14 mouse cellular contexts compared by ENCODE assay signal in genomic region chr5:107279263-107279662, GRCm38 (mm10). TPM values are rescaled to one million over a fixed set of nuclear protein-coding genes. Genes with fewer than 3 reads are reported as not detected.
A peak's percentile ranks its signal among the peaks of the same experiment; 100 is the strongest.
DNase-seq lines count a peak whose midpoint lies in the region; ATAC-seq lines count a peak whose summit lies in the region.
"Had no signal": no experiment of that assay in that cellular context is flagged by ENCODE, and none has a peak within 500 bp of the region (broad histone marks: within the 10 kb centered on the region; RNA-seq: fewer than 3 reads in every experiment).

No protein-coding gene starts in this region.

- H3K4me1 ChIP-seq in embryonic facial prominence, embryonic 13.5 days: peaks cover 48% of the 10 kb centered on the region
- peaks cover 33% of the 10 kb centered on the region for H3K4me1 ChIP-seq in embryonic facial prominence, embryonic 10.5 days
- peaks cover 30% of the 10 kb centered on the region for H3K4me1 ChIP-seq in lung, embryonic 15.5 days
- H3K4me1 ChIP-seq: megakaryocyte, embryonic 14.5 days had no signal

- H3K9ac ChIP-seq in embryonic facial prominence, embryonic 13.5 days: no peak overlapping the region
- H3K9ac ChIP-seq in lung, embryonic 15.5 days: no peak overlapping the region
- H3K9ac ChIP-seq: limb, embryonic 15.5 days; lung, embryonic 14.5 days had no signal

- H3K4me2 ChIP-seq in embryonic facial prominence, embryonic 13.5 days: no peak overlapping the region
- no peak overlapping the region for H3K4me2 ChIP-seq in lung, embryonic 15.5 days
- H3K4me2 ChIP-seq: limb, embryonic 15.5 days; lung, embryonic 14.5 days had no signal

- no peaks in the 10 kb centered on the region for H3K9me3 ChIP-seq in embryonic facial prominence, embryonic 13.5 days
- no peaks in the 10 kb centered on the region; the same call in 1 of the 2 replicates for H3K9me3 ChIP-seq in embryonic facial prominence, embryonic 10.5 days
- no peaks in the 10 kb centered on the region for H3K9me3 ChIP-seq in lung, embryonic 15.5 days
- H3K9me3 ChIP-seq: heart, embryonic 10.5 days; limb, embryonic 15.5 days had no signal

- peak overlapping the region; percentile 19; the same call in 1 of the 2 replicates for H3K27ac ChIP-seq in embryonic facial prominence, embryonic 13.5 days
- H3K27ac ChIP-seq in embryonic facial prominence, embryonic 10.5 days (replicated peaks): no peak overlapping the region
- peak overlapping the region; percentile 3; the same call in 1 of the 2 replicates for H3K27ac ChIP-seq in lung, embryonic 15.5 days
- H3K27ac ChIP-seq: heart, embryonic 10.5 days had no signal

- H3K27me3 ChIP-seq in embryonic facial prominence, embryonic 13.5 days: no peaks in the 10 kb centered on the region
- H3K27me3 ChIP-seq in embryonic facial prominence, embryonic 10.5 days (replicated peaks; ENCODE audit: low read depth, poor library complexity, severe bottlenecking): no peaks in the 10 kb centered on the region
- H3K27me3 ChIP-seq in lung, embryonic 15.5 days: no peaks in the 10 kb centered on the region
- H3K27me3 ChIP-seq: limb, embryonic 15.5 days had no signal

- no peak for DNase-seq in embryonic facial prominence, embryonic 10.5 days (ENCODE audit: low spot score)
- DNase-seq in lung, adult 18-20 months: no peak
- DNase-seq in cerebellum, adult 11 months: peak; percentile 80
- peak; percentile 79 to 80 for DNase-seq in cerebellum, postnatal 36 days
- DNase-seq in MN1 (ENCODE audit: low spot score): no peak
- no peak for DNase-seq in right cerebral cortex, postnatal 4 days
- DNase-seq: adrenal gland, postnatal 10 days; kidney, adult 11 months; lung, embryonic 14.5 days had no signal

- no peak overlapping the region for H3K4me3 ChIP-seq in embryonic facial prominence, embryonic 13.5 days
- H3K4me3 ChIP-seq in embryonic facial prominence, embryonic 10.5 days: no peak overlapping the region
- no peak overlapping the region for H3K4me3 ChIP-seq in lung, embryonic 15.5 days
- H3K4me3 ChIP-seq: heart, embryonic 10.5 days; limb, embryonic 15.5 days; megakaryocyte, embryonic 14.5 days had no signal

- 57% methylated on average over 4 of the region's 4 CpGs for WGBS in embryonic facial prominence, embryonic 13.5 days
- 79% methylated on average over 4 of the region's 4 CpGs for WGBS in embryonic facial prominence, embryonic 10.5 days
- WGBS in lung, embryonic 15.5 days: 60% methylated on average over 4 of the region's 4 CpGs

- peaks cover 10% of the 10 kb centered on the region for H3K36me3 ChIP-seq in embryonic facial prominence, embryonic 13.5 days
- 0 out of 2 replicates have a peak, but pooled peaks cover 3% of the 10 kb centered on the region for H3K36me3 ChIP-seq in embryonic facial prominence, embryonic 10.5 days (replicated peaks)
- no peaks in the 10 kb centered on the region for H3K36me3 ChIP-seq in lung, embryonic 15.5 days

- ATAC-seq in embryonic facial prominence, embryonic 13.5 days (ENCODE audit: insufficient number of reproducible peaks, insufficient read depth, low FRiP score, low TSS enrichment, low read depth): no peak
- no peak for ATAC-seq in lung, embryonic 15.5 days (ENCODE audit: borderline replicate concordance, extremely low read depth, low FRiP score, low TSS enrichment)

RNA-seq across cellular contexts. Expression of gene Tgfbr3, which starts 10.2 kb away (rescaled TPM):
- 35.8 and 35.9 TPM in 2 replicates for polyA plus RNA-seq in embryonic facial prominence, embryonic 13.5 days (2015; fragmentation: Nextera tagmentation; extraction: Ambion mirVana)
- 9.4 and 9.8 TPM in 2 replicates for polyA plus RNA-seq in embryonic facial prominence, embryonic 10.5 days (2016; fragmentation: Nextera tagmentation; extraction: Ambion mirVana)
- polyA plus RNA-seq in lung, embryonic 15.5 days (2015; fragmentation: Nextera tagmentation; extraction: Ambion mirVana): 20.0 and 22.2 TPM in 2 replicates

RNA-seq across cellular contexts. Expression of gene Brdt, which starts 51.7 kb away (rescaled TPM):
- polyA plus RNA-seq in embryonic facial prominence, embryonic 13.5 days (2015; fragmentation: Nextera tagmentation; extraction: Ambion mirVana): 6.6 and 6.9 TPM in 2 replicates
- polyA plus RNA-seq in embryonic facial prominence, embryonic 10.5 days (2016; fragmentation: Nextera tagmentation; extraction: Ambion mirVana): 1.3 and 1.6 TPM in 2 replicates
- 1.4 and 2.1 TPM in 2 replicates for polyA plus RNA-seq in lung, embryonic 15.5 days (2015; fragmentation: Nextera tagmentation; extraction: Ambion mirVana)

Comparison
In these comparisons a context has a peak if more than half of its experiments do, and no peak if none do; other contexts are left out.
1. DNase-seq: peak in cerebellum, adult 11 months (single experiment) and cerebellum, postnatal 36 days (2 of 2); none in embryonic facial prominence, embryonic 10.5 days (single experiment), lung, adult 18-20 months (0 of 2), MN1 (single experiment) and right cerebral cortex, postnatal 4 days (single experiment).